Mouse (Mus musculus) MEL (cell line): Measurements from ENCODE around the gene Gabra5. TPM values are rescaled to one million over a fixed set of nuclear protein-coding genes. Genes with fewer than 3 reads are reported as not detected.

Experiments used
- DNase-seq: peaks from one replicate; pipeline ENCODE4 v3.0.0; 2011; ENCODE audit warnings: low read depth, low spot score
- H3K27ac ChIP-seq: 2 replicates; pipeline ENCODE4 v1.5.1; 2012; ENCODE audit warnings: low read depth, mild to moderate bottlenecking, control low read depth, low read length, moderate library complexity; ENCODE audit not compliant: control insufficient read depth
- H3K27me3 ChIP-seq, 2 experiments: fragments of 150-350 bp in 1 of 2; sonication (generic) in 1 of 2; 2 replicates each; pipeline ENCODE4 v1.6.1; 2012; ENCODE audit warnings: low read length in 2 of 2, mild to moderate bottlenecking in 2 of 2, improper control_type of control experiment in 1 of 2, moderate library complexity in 1 of 2; ENCODE audit not compliant: insufficient read depth in 2 of 2, control insufficient read depth in 1 of 2
- H3K36me3 ChIP-seq, 2 experiments: 2 replicates each; pipeline ENCODE4 v1.6.1; 2012 to 2014; ENCODE audit warnings: low read length in 2 of 2, improper control_type of control experiment in 1 of 2, inconsistent platforms in 1 of 2, mild to moderate bottlenecking in 1 of 2; ENCODE audit not compliant: insufficient read depth in 2 of 2, control insufficient read depth in 1 of 2
- H3K4me1 ChIP-seq, 2 experiments: fragments of 150-350 bp in 1 of 2; sonication (generic) in 1 of 2; 2 replicates each; pipeline ENCODE4 v1.6.1; 2012; ENCODE audit warnings: low read length in 2 of 2, improper control_type of control experiment in 1 of 2, mild to moderate bottlenecking in 1 of 2; ENCODE audit not compliant: insufficient read depth in 2 of 2, control insufficient read depth in 1 of 2
- H3K4me3 ChIP-seq, 2 experiments: fragments of 150-350 bp in 1 of 2; sonication (generic) in 1 of 2; 2 replicates each; pipeline ENCODE4 v1.5.1; 2012; ENCODE audit warnings: low read depth in 2 of 2, low read length in 2 of 2, mild to moderate bottlenecking in 2 of 2, moderate library complexity in 2 of 2, control low read depth in 1 of 2, improper control_type of control experiment in 1 of 2; ENCODE audit not compliant: control insufficient read depth in 1 of 2, insufficient read depth in 1 of 2
- H3K79me2 ChIP-seq: 2 replicates; pipeline ENCODE4 v1.6.1; 2012; ENCODE audit warnings: mild to moderate bottlenecking, low read length, moderate library complexity; ENCODE audit not compliant: control insufficient read depth, poor library complexity, insufficient read depth
- H3K9ac ChIP-seq: 2 replicates; pipeline ENCODE4 v1.6.1; 2012; ENCODE audit warnings: low read depth, mild to moderate bottlenecking, control low read depth, low read length, moderate library complexity; ENCODE audit not compliant: control insufficient read depth, poor library complexity, severe bottlenecking
- H3K9me3 ChIP-seq: fragments of 150-350 bp; sonication (generic); replicated peaks from 2 replicates; pipeline ENCODE4 v1.6.1; 2012; ENCODE audit warnings: mild to moderate bottlenecking, low read length, improper control_type of control experiment, moderate library complexity; ENCODE audit not compliant: insufficient read depth
- BHLHE40 ChIP-seq: IDR thresholded peaks from 2 replicates; pipeline ENCODE4 v1.6.1; 2012; ENCODE audit warnings: low read depth, mild to moderate bottlenecking, inconsistent platforms, low read length, improper control_type of control experiment, borderline replicate concordance
- CHD2 ChIP-seq: IDR thresholded peaks from 2 replicates; pipeline ENCODE4 v1.6.1; 2011; ENCODE audit warnings: low read length, improper control_type of control experiment
- CTCF ChIP-seq, 3 experiments: IDR thresholded peaks in 2 of 3; conservative IDR thresholded peaks in 1 of 3; 2 replicates each; pipeline ENCODE4 v1.5.1; 2011 to 2012; ENCODE audit warnings: low read length in 3 of 3, low read depth in 2 of 3, mild to moderate bottlenecking in 2 of 3, improper control_type of control experiment in 1 of 3, inconsistent platforms in 1 of 3, mixed read lengths in 1 of 3, moderate library complexity in 1 of 3; ENCODE audit not compliant: control insufficient read depth in 1 of 3, insufficient read depth in 1 of 3, poor library complexity in 1 of 3, severe bottlenecking in 1 of 3
- ELF1 ChIP-seq: IDR thresholded peaks from 2 replicates; pipeline ENCODE4 v1.6.1; 2014; ENCODE audit warnings: low read depth, mild to moderate bottlenecking, inconsistent platforms, low read length, improper control_type of control experiment, moderate library complexity
- EP300 ChIP-seq, 2 experiments: IDR thresholded peaks; 2 replicates each; pipeline ENCODE4 v1.6.1; 2011; ENCODE audit warnings: improper control_type of control experiment in 2 of 2, low read length in 2 of 2, low read depth in 1 of 2, mild to moderate bottlenecking in 1 of 2
- GABPA ChIP-seq: IDR thresholded peaks from 2 replicates; pipeline ENCODE4 v1.6.1; 2012; ENCODE audit warnings: low read depth, mild to moderate bottlenecking, inconsistent platforms, low read length, improper control_type of control experiment, moderate library complexity
- JUND ChIP-seq: IDR thresholded peaks from 2 replicates; pipeline ENCODE4 v1.6.1; 2011; ENCODE audit warnings: low read depth, mild to moderate bottlenecking, improper control_type of control experiment, low read length
- KAT2A ChIP-seq: conservative IDR thresholded peaks from 2 replicates; pipeline ENCODE4 v1.6.1; 2012; ENCODE audit warnings: low read depth, low read length, improper control_type of control experiment, inconsistent platforms
- MAFK ChIP-seq: IDR thresholded peaks from 2 replicates; pipeline ENCODE4 v1.6.1; 2011; ENCODE audit warnings: low read depth, mild to moderate bottlenecking, low read length, improper control_type of control experiment, borderline replicate concordance
- MAX ChIP-seq: IDR thresholded peaks from 2 replicates; pipeline ENCODE4 v1.6.1; 2011; ENCODE audit warnings: low read length, improper control_type of control experiment
- MAZ ChIP-seq: IDR thresholded peaks from 2 replicates; pipeline ENCODE4 v1.6.1; 2012; ENCODE audit warnings: low read depth, mild to moderate bottlenecking, inconsistent platforms, low read length, improper control_type of control experiment
- MXI1 ChIP-seq: IDR thresholded peaks from 2 replicates; pipeline ENCODE4 v1.6.1; 2011; ENCODE audit warnings: mild to moderate bottlenecking, low read depth, low read length, improper control_type of control experiment
- MYB ChIP-seq: IDR thresholded peaks from 2 replicates; pipeline ENCODE4 v1.6.1; 2011; ENCODE audit warnings: mild to moderate bottlenecking, low read depth, low read length, improper control_type of control experiment
- MYC ChIP-seq: IDR thresholded peaks from 2 replicates; pipeline ENCODE4 v1.6.1; 2011; ENCODE audit warnings: low read depth, mild to moderate bottlenecking, low read length, improper control_type of control experiment, moderate library complexity
- NELFE ChIP-seq: IDR thresholded peaks from 2 replicates; pipeline ENCODE4 v1.6.1; 2011; ENCODE audit warnings: low read depth, low read length, improper control_type of control experiment
- POLR2A ChIP-seq, 2 experiments: IDR thresholded peaks; 2 replicates each; pipeline ENCODE4 v1.6.1; 2011 to 2012; ENCODE audit warnings: low read length in 2 of 2, mild to moderate bottlenecking in 2 of 2, control low read depth in 1 of 2, improper control_type of control experiment in 1 of 2, low read depth in 1 of 2, moderate library complexity in 1 of 2; ENCODE audit not compliant: control insufficient read depth in 1 of 2, insufficient read depth in 1 of 2, poor library complexity in 1 of 2
- RAD21 ChIP-seq: IDR thresholded peaks from 2 replicates; pipeline ENCODE4 v1.6.1; 2011; ENCODE audit warnings: mild to moderate bottlenecking, low read depth, low read length, improper control_type of control experiment
- RCOR1 ChIP-seq: IDR thresholded peaks from 2 replicates; pipeline ENCODE4 v1.6.1; 2012; ENCODE audit warnings: low read depth, mild to moderate bottlenecking, inconsistent platforms, low read length, improper control_type of control experiment
- SIN3A ChIP-seq: IDR thresholded peaks from 2 replicates; pipeline ENCODE4 v1.6.1; 2012; ENCODE audit warnings: low read length, improper control_type of control experiment, inconsistent platforms
- SMC3 ChIP-seq: IDR thresholded peaks from 2 replicates; pipeline ENCODE4 v1.6.1; 2011; ENCODE audit warnings: low read depth, low read length, improper control_type of control experiment
- TAL1 ChIP-seq: IDR thresholded peaks from 2 replicates; pipeline ENCODE4 v1.6.1; 2012; ENCODE audit warnings: mild to moderate bottlenecking, inconsistent platforms, low read length, moderate library complexity, mixed read lengths
- TBP ChIP-seq: IDR thresholded peaks from 2 replicates; pipeline ENCODE4 v1.8.0; 2011; ENCODE audit warnings: low read depth, low read length, improper control_type of control experiment
- TCF12 ChIP-seq: IDR thresholded peaks from 2 replicates; pipeline ENCODE4 v1.6.1; 2014; ENCODE audit warnings: low read depth, mild to moderate bottlenecking, inconsistent platforms, low read length, improper control_type of control experiment, moderate library complexity
- UBTF ChIP-seq: IDR thresholded peaks from 2 replicates; pipeline ENCODE4 v1.6.1; 2012; ENCODE audit warnings: low read depth, mild to moderate bottlenecking, inconsistent platforms, low read length, improper control_type of control experiment, moderate library complexity, borderline replicate concordance; ENCODE audit not compliant: insufficient read depth
- ZC3H11A ChIP-seq: IDR thresholded peaks from 2 replicates; pipeline ENCODE4 v1.6.1; 2012; ENCODE audit warnings: low read depth, mild to moderate bottlenecking, inconsistent platforms, low read length, improper control_type of control experiment
- ZKSCAN1 ChIP-seq: IDR thresholded peaks from 2 replicates; pipeline ENCODE4 v1.6.1; 2012; ENCODE audit warnings: low read depth, mild to moderate bottlenecking, inconsistent platforms, low read length, improper control_type of control experiment, moderate library complexity
- ZNF384 ChIP-seq: IDR thresholded peaks from 2 replicates; pipeline ENCODE4 v1.6.1; 2012; ENCODE audit warnings: low read depth, mild to moderate bottlenecking, inconsistent platforms, low read length, improper control_type of control experiment
- polyA plus RNA-seq, 2 experiments: library from polyadenylated mRNA; stranded (reverse) in 1 of 2; unstranded in 1 of 2; fragments of >175 nt in 1 of 2; fragments of >200 nt in 1 of 2; gene quantifications; 2 replicates each; pipeline versions ENCODE4 v1.2.1 to v1.2.4; 2012; ENCODE audit warnings: low replicate concordance in 2 of 2, low read depth in 1 of 2; ENCODE audit not compliant: insufficient read length in 2 of 2, insufficient read depth in 1 of 2, missing spikeins in 1 of 2
- total RNA-seq: library from RNA; depleted of rRNA; stranded (reverse); fragments of 300-350 nt; gene quantifications from 2 replicates; pipeline ENCODE4 v1.2.3, GENCODE M21; 2012; rRNA removed

Gene Gabra5
- not detected in 2 replicates for total RNA-seq
- polyA plus RNA-seq = not detected

DNA sequence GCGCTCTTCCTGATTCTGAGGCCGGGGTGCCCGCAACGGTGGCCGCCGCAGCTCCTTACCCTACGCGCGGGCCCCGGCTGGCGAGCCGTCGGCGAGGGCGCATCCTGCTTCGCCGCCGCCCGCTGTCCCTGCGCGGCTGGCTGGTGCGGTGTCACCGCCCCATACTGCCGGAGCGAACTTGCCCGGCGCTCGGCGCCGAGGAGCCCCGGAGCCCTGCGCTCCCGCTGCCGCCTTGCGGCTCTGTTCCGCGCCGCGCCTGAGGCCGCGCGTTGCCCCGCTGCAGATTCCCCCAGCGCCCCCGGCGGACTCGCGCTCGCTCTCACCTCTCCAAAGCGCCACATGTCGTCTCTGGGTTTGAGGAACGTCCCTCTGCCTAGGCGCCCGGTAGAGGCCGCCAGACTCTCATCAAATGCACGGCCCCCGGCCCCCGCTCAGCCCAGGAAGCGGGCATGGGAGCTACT, at the start of gene Gabra5:
Gabra5 (minus strand) TSS at position 379 of the 461 bp plus-strand sequence.
- Histone ChIP-seq H3K9ac (no peak within 1 kb of the TSS), H3K4me3 (no peak within 1 kb of the TSS)
- DNase-seq = no peak

DNA sequence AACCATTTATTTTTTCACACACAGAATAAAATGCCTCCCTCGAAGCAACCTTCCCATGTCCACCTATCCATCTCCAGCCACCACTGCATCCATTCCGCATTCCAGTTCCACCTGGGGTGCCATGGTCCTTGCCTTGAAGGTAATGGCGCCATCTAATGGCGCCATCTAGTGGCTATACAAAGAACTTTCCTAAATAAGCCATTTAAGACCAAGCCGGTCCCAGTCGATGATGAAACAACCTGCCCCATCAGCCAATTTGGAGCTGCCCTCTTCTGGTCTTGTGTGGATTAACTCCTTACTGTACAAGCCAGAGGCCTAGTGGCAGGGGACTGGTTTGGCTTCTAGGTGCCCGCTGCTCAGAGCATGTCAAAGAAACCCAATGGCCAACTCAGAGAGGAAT, 28.7 kb upstream of the Gabra5 start:
- Histone ChIP-seq H3K4me1 (no peaks in the 10 kb centered on the region), H3K27ac (no peak overlapping the region), H3K27me3 (no peaks in the 10 kb centered on the region), H3K4me3 (no peak overlapping the region), H3K36me3 (no peaks in the 10 kb centered on the region), H3K79me2 (no peaks in the 10 kb centered on the region), H3K9ac (no peak overlapping the region)
- peak; percentile 21 for DNase-seq
- no peak for TF ChIP-seq CHD2
- no peak for TF ChIP-seq MAX
- TF ChIP-seq ZC3H11A = peak; percentile 22; the same call in 1 of the 2 replicates
- no peak for TF ChIP-seq ZNF384
- peak; percentile 44 for TF ChIP-seq SMC3
- TF ChIP-seq NELFE = no peak
- no peak for TF ChIP-seq MAZ
- no peak for TF ChIP-seq MAFK
- peak; percentile 43 to 58 (median 57) for TF ChIP-seq CTCF (IDR thresholded peaks at IDR 0.05 in 2 of 3, conservative IDR thresholded peaks at IDR 0.05 in 1 of 3; ENCODE audit: control insufficient read depth in 1 of 3, insufficient read depth in 1 of 3, low read depth in 2 of 3, low read length in 3 of 3, poor library complexity in 1 of 3, severe bottlenecking in 1 of 3)
- no peak for TF ChIP-seq ZKSCAN1
- no peak for TF ChIP-seq SIN3A
- no peak for TF ChIP-seq TAL1
- no peak for TF ChIP-seq GABPA
- TF ChIP-seq KAT2A = no peak
- no peak for TF ChIP-seq ELF1
- TF ChIP-seq EP300 (IDR thresholded peaks at IDR 0.05; ENCODE audit: low read depth in 1 of 2, low read length in 2 of 2) = no peak
- no peak for TF ChIP-seq BHLHE40
- no peak for TF ChIP-seq RCOR1
- no peak for TF ChIP-seq MXI1
- TF ChIP-seq RAD21 = peak; percentile 55
- TF ChIP-seq, all 39 proteins: peak for 4
- H3K9me3 ChIP-seq = no peaks in the 10 kb centered on the region

More for the DNA sequence above, at the start of gene Gabra5:
- Histone ChIP-seq H3K27me3 (no peaks in the 10 kb centered on the region), H3K79me2 (no peaks in the 10 kb centered on the region), H3K36me3 (no peaks in the 10 kb centered on the region)
- TF ChIP-seq TBP (no peak), SIN3A (no peak), POLR2A (IDR thresholded peaks at IDR 0.05; ENCODE audit: control insufficient read depth in 1 of 2, insufficient read depth in 1 of 2, low read depth in 1 of 2, low read length in 2 of 2, poor library complexity in 1 of 2) (no peak), UBTF (no peak), TCF12 (no peak), ZNF384 (no peak), MYB (no peak), TAL1 (no peak), ZC3H11A (no peak), BHLHE40 (no peak), MYC (no peak), JUND (no peak), CTCF (IDR thresholded peaks at IDR 0.05 in 2 of 3, conservative IDR thresholded peaks at IDR 0.05 in 1 of 3; ENCODE audit: control insufficient read depth in 1 of 3, insufficient read depth in 1 of 3, low read depth in 2 of 3, low read length in 3 of 3, poor library complexity in 1 of 3, severe bottlenecking in 1 of 3) (no peak), RCOR1 (no peak)
- TF ChIP-seq, all 39 proteins: peak for 0
- no peaks in the 10 kb centered on the region for H3K9me3 ChIP-seq
- no peak within 1 kb of the TSS for H3K27ac ChIP-seq
- no peaks in the 10 kb centered on the region for H3K4me1 ChIP-seq
